Comparison of ENCODE assay signal across 8 mouse cellular contexts in the genomic region with DNA sequence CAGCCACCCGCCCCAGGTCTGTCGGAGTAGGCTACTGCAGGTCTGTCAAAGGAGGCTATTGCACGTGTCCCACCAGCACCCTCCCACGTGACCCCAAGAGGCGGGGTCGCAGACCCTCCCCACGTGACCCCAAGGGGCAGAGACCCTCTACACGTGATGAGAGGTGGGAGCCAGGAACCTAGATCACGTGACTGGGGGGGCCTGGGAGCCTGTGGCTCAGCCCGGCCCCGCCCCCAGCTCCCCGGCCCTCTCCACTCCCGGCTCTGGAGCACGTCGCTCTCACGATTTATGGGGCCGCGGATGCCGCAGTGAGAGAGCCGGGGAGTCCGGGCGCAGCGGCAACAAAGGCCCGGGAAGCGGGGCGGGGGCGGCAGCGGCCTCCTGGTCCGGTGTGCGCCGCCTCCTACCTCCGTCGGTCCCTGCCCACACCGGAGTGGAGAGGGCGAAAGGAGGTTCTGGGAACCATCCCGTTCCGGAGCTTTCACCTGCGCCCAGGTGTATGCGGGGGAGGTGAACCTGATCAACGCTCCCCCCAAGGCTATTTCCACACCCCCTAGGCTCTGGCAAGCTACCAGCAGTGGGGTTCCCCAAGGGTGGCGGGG. TPM values are rescaled to one million over a fixed set of nuclear protein-coding genes. Genes with fewer than 3 reads are reported as not detected.
DNase-seq lines count a peak whose midpoint lies in the region; ATAC-seq lines count a peak whose summit lies in the region.

No protein-coding gene starts in this region.

- WGBS in heart, embryonic 15.5 days, result under 1% methylated on average over 41 of the region's 41 CpGs
- under 1% methylated on average over 34 of the region's 41 CpGs for WGBS in neural tube, embryonic 11.5 days

- no peak overlapping the region for H3K27ac ChIP-seq in heart, embryonic 15.5 days
- H3K27ac ChIP-seq in neural tube, embryonic 11.5 days (ENCODE audit: low read depth, low read length), result peak overlapping the region; percentile 96

- H3K36me3 ChIP-seq in heart, embryonic 15.5 days, result no peaks in the 10 kb centered on the region
- H3K36me3 ChIP-seq in neural tube, embryonic 11.5 days (ENCODE audit: control insufficient read depth, insufficient read depth, low read length), result no peaks in the 10 kb centered on the region

- ATAC-seq in heart, embryonic 15.5 days (replicated peaks; ENCODE audit: insufficient number of reproducible peaks, insufficient read depth, low FRiP score, low read depth), result no peak
- peak; percentile 46 for ATAC-seq in neural tube, embryonic 11.5 days (ENCODE audit: insufficient read depth, low FRiP score, low TSS enrichment)

- peak overlapping the region; percentile 47; the same call in 1 of the 2 replicates for H3K9ac ChIP-seq in heart, embryonic 15.5 days
- peak overlapping the region; percentile 88 for H3K9ac ChIP-seq in neural tube, embryonic 11.5 days (ENCODE audit: low read length)

- H3K27me3 ChIP-seq in heart, embryonic 15.5 days, result peaks cover 80% of the 10 kb centered on the region
- peaks cover 53% of the 10 kb centered on the region for H3K27me3 ChIP-seq in neural tube, embryonic 11.5 days (ENCODE audit: control insufficient read depth, insufficient read depth, low read length)

- peak; percentile 57 to 60 for DNase-seq in left cerebral cortex, adult 18-20 months (ENCODE audit: low spot score in 2 of 2)
- no peak for DNase-seq in left cerebral cortex, adult 8-10 months (ENCODE audit: low spot score in 2 of 2)
- DNase-seq in brain, adult 2 months (ENCODE audit: low read depth, low spot score), result peak; percentile 62
- DNase-seq in left cerebral cortex, postnatal 4 days, result peak; percentile 62
- DNase-seq in neural tube, embryonic 11.5 days (ENCODE audit: low spot score), result peak; percentile 87
- no peak for DNase-seq in spleen, postnatal 10 days (ENCODE audit: low spot score in 2 of 2)
- DNase-seq in ovary, postnatal 10 days (ENCODE audit: low spot score), result no peak

- H3K4me2 ChIP-seq in heart, embryonic 15.5 days, result peak overlapping the region; percentile 98
- peak overlapping the region; percentile 70 for H3K4me2 ChIP-seq in neural tube, embryonic 11.5 days (ENCODE audit: low read depth)

- H3K9me3 ChIP-seq in heart, embryonic 15.5 days (replicated peaks), result no peaks in the 10 kb centered on the region
- no peaks in the 10 kb centered on the region for H3K9me3 ChIP-seq in neural tube, embryonic 11.5 days (ENCODE audit: control insufficient read depth, low read length)

- intact Hi-C loops in left cerebral cortex, postnatal 4 days (cut with DNase I), result no loop called here

- peak overlapping the region; percentile 62 for H3K4me3 ChIP-seq in heart, embryonic 15.5 days
- H3K4me3 ChIP-seq in neural tube, embryonic 11.5 days (ENCODE audit: low read depth, low read length), result peak overlapping the region; percentile 58

- peaks cover 59% of the 10 kb centered on the region for H3K4me1 ChIP-seq in heart, embryonic 15.5 days (replicated peaks)
- H3K4me1 ChIP-seq in neural tube, embryonic 11.5 days (ENCODE audit: control insufficient read depth, insufficient read depth, low read length), result peaks cover 44% of the 10 kb centered on the region

RNA-seq across cellular contexts. Expression of gene Efna3, which starts 2.1 kb away (rescaled TPM):
- total RNA-seq in left cerebral cortex, adult 18-20 months (2021), result 10 to 100 TPM; 58.3 to 60.8 TPM
- total RNA-seq in left cerebral cortex, adult 8-10 months (2022), result 10 to 100 TPM; 50.1 to 61.2 (median 55.3) TPM
- 0.73 and 2.7 TPM in 2 replicates for polyA plus RNA-seq in heart, embryonic 15.5 days (2015; fragmentation: Nextera tagmentation; extraction: Ambion mirVana)
- 10 to 100 TPM; 64.7 to 66.2 TPM for total RNA-seq in left cerebral cortex, postnatal 4 days (2021)
- polyA plus RNA-seq in neural tube, embryonic 11.5 days (2014; fragmentation: Nextera tagmentation; extraction: Ambion mirVana), result 32.7 and 36.5 TPM in 2 replicates

RNA-seq across cellular contexts. Expression of gene Efna4, which starts 17.1 kb away (rescaled TPM):
- total RNA-seq in left cerebral cortex, adult 18-20 months (2021), result under 1 TPM in 1 of 2 experiments, not detected in 1; 0.28 TPM
- total RNA-seq in left cerebral cortex, adult 8-10 months (2022), result under 1 TPM in 3 of 4 experiments, not detected in 1; 0.22 to 0.46 (median 0.30) TPM
- polyA plus RNA-seq in heart, embryonic 15.5 days (2015; fragmentation: Nextera tagmentation; extraction: Ambion mirVana), result 6.0 and 8.1 TPM in 2 replicates
- 1 to 10 TPM; 5.7 to 7.4 TPM for total RNA-seq in left cerebral cortex, postnatal 4 days (2021)
- 20.5 and 21.6 TPM in 2 replicates for polyA plus RNA-seq in neural tube, embryonic 11.5 days (2014; fragmentation: Nextera tagmentation; extraction: Ambion mirVana)

RNA-seq across cellular contexts. Expression of gene Adam15, which starts 29.1 kb away (rescaled TPM):
- 100 to 1,000 TPM in 1 of 2 experiments, 10 to 100 TPM in 1; 99.8 to 102 TPM for total RNA-seq in left cerebral cortex, adult 18-20 months (2021)
- total RNA-seq in left cerebral cortex, adult 8-10 months (2022), result 100 to 1,000 TPM; 104 to 122 (median 108) TPM
- 59.8 and 71.2 TPM in 2 replicates for polyA plus RNA-seq in heart, embryonic 15.5 days (2015; fragmentation: Nextera tagmentation; extraction: Ambion mirVana)
- total RNA-seq in left cerebral cortex, postnatal 4 days (2021), result 10 to 100 TPM; 84.1 to 91.0 TPM
- 16.3 and 18.3 TPM in 2 replicates for polyA plus RNA-seq in neural tube, embryonic 11.5 days (2014; fragmentation: Nextera tagmentation; extraction: Ambion mirVana)

RNA-seq across cellular contexts. Expression of gene Efna1, which starts 39.7 kb away (rescaled TPM):
- 1 to 10 TPM; 5.9 to 8.3 TPM for total RNA-seq in left cerebral cortex, adult 18-20 months (2021)
- 1 to 10 TPM; 5.6 to 8.8 (median 6.8) TPM for total RNA-seq in left cerebral cortex, adult 8-10 months (2022)
- polyA plus RNA-seq in heart, embryonic 15.5 days (2015; fragmentation: Nextera tagmentation; extraction: Ambion mirVana), result 35.0 and 39.9 TPM in 2 replicates
- total RNA-seq in left cerebral cortex, postnatal 4 days (2021), result 1 to 10 TPM; 5.0 to 6.4 TPM
- 13.7 and 15.9 TPM in 2 replicates for polyA plus RNA-seq in neural tube, embryonic 11.5 days (2014; fragmentation: Nextera tagmentation; extraction: Ambion mirVana)

RNA-seq across cellular contexts. Expression of gene Dcst2, which starts 41.1 kb away (rescaled TPM):
- total RNA-seq in left cerebral cortex, adult 18-20 months (2021), result under 1 TPM; 0.19 to 0.42 TPM
- under 1 TPM; 0.32 to 0.77 (median 0.42) TPM for total RNA-seq in left cerebral cortex, adult 8-10 months (2022)
- not detected in 2 replicates for polyA plus RNA-seq in heart, embryonic 15.5 days (2015; fragmentation: Nextera tagmentation; extraction: Ambion mirVana)
- total RNA-seq in left cerebral cortex, postnatal 4 days (2021), result under 1 TPM; 0.74 to 0.92 TPM
- 0.20 TPM in 1 of 2 replicates, not detected in the other for polyA plus RNA-seq in neural tube, embryonic 11.5 days (2014; fragmentation: Nextera tagmentation; extraction: Ambion mirVana)

Comparison
In these comparisons a context has a peak if more than half of its experiments do, and no peak if none do; other contexts are left out.
1. DNase-seq: peak in left cerebral cortex, adult 18-20 months (2 of 2), brain, adult 2 months (single experiment), left cerebral cortex, postnatal 4 days (single experiment) and neural tube, embryonic 11.5 days (single experiment); none in left cerebral cortex, adult 8-10 months (0 of 2), spleen, postnatal 10 days (0 of 2) and ovary, postnatal 10 days (single experiment).
2. RNA of gene Efna4, which starts 17.1 kb away (total RNA-seq): 5.7 to 7.4 TPM in left cerebral cortex, postnatal 4 days; 0.22 to 0.46 TPM in left cerebral cortex, adult 8-10 months and 0.28 TPM in left cerebral cortex, adult 18-20 months; every median in the first group is over 4 times any median in the second.